Mouse (Mus musculus) spleen, postnatal 36 days (tissue): ENCODE measurements around the gene Gpatch1.

Experiments used
- DNase-seq, 2 experiments: peaks; one replicate each; pipeline ENCODE4 v3.0.0; 2022; ENCODE audit warnings: low spot score in 2 of 2, mixed read lengths in 1 of 2

The Gpatch1 gene

DNA sequence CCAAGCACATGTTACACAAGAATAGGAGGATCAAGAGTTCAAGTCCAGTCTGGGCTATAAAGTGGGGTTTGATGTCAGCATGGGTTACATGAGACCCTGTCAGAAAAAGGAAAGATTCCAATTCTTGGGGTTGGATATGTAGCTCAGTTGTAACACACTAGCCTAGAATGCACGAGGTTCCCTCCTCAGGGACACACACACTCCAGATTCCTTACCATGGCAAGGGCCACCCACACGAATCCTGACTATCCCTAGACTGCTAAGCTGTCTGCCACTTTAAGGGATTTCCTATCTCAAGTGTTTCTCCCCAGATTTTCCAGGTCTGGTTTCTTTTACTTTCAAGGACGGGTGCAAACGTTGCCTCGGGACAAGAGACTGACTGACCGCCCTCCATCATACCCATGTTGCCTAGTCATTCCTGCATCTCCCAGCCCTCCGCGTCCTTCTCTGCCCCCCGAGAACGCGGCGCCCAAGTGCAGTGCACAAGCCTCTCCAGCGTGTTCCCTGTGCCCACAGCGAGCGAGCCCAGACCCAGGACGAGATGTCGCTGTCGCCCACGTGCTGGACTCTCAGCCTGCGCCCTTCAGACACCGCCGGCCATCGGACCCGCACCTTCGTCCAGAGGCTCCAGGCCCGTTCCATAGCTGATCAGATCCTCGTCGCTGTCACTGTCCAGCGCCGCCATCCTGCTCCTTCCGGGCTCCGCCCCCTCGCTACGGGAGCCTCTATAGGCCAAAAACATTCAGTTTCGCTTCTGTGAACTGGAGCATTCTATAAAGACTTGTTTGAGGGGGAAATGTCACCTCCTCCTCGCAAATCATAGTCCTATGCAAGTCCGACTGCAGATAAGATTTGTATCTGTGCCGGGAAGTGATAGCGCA, at the start of gene Gpatch1:
Gpatch1 (minus strand) TSS at position 712 of the 881 bp plus-strand sequence.
- peak; percentile 80 to 85 for DNase-seq

DNA sequence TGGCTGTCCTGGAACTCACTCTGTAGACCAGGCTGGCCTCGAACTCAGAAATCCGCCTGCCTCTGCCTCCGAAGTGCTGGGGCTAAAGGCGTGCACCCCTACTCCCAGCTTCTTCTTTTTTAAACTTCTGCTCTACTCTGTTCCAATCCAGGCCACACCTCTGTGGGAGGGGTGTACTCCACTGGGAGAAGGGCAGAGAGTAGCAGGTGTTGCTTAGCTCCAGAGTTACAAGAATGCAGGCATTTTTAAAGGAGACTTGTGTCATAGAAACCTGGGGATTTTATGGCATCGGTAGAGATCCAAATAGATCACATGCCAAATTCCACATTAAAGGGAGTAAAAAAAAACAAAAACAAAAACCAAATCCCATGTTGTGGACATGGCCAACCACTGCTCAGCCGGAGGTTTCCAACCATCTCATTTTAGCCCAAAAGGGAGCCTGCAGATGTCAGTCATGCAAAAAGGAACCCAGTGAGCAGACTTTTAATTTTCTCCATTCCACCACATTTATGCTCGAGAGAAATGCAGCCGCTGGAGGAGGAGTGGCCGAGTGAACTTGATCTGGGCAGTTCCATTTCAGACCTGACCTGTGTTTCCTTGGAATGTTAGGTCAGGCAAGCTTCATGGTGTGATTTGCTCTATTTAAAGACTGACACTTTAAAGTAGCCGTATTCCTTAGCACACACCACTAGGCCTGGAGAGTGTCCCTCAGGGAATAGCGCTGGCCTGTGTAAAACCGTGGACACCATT, 47.1 kb upstream of the Gpatch1 start:
- DNase-seq, result no peak

DNA sequence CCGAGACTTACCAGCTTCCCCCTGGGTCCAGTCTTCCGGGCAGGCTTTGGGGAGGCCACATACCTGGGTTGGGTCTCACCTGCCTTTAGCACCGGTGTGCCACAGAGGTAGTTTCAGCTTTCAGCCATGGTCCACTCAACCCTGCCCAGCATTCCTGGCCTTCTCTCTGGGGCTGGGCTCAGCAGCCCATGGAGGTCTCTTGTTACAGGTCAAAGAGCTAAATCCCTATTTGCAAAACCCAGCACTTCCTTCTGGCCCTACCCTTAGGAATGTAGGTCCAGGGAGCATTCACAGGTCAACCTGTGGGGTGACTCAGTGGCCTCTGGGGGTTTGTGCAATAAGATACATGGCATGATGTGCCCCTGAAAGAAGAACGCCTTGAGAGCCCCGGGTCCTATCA, 44.6 kb upstream of the Gpatch1 start:
- no peak for DNase-seq

DNA sequence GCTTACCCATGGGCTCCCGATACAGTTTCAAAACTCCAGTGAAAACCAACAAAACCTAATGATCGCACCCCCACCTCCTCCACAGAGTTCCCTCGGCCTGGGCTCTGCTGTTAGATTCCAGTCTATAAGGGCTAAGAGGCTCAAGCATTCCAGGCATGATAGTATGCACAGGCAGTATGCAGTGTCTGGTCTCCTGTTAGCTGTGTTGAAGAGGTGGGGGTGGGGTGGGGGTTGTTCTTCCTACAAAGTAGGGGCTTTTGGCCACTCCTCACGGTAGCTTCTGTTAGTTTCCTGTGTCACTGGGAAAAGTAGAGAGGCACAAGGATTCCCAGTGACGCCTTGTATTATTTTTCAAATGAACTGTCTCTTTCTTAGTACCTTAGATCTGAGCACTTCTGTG, 44.0 kb upstream of the Gpatch1 start:
- DNase-seq, result no peak

DNA sequence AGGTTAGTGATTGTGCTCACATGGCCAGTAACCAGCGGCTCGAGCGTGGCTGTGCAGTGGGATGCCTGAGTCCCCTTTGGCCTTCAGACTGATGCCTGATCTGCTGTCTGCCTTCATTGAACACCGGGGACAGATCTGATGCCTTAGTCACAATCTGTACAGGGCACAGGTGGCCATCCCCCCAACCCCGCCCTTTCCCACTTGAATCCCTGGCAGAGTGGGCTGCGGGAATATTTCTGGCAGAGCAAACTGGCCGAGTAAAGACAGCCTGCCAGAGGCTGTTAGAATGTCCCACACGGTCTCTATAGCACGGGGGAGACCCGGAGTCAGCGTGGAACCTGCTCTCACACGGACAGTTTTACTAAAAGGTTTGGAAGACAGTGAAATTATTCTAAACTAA, 39.4 kb upstream of the Gpatch1 start:
- DNase-seq, result no peak

DNA sequence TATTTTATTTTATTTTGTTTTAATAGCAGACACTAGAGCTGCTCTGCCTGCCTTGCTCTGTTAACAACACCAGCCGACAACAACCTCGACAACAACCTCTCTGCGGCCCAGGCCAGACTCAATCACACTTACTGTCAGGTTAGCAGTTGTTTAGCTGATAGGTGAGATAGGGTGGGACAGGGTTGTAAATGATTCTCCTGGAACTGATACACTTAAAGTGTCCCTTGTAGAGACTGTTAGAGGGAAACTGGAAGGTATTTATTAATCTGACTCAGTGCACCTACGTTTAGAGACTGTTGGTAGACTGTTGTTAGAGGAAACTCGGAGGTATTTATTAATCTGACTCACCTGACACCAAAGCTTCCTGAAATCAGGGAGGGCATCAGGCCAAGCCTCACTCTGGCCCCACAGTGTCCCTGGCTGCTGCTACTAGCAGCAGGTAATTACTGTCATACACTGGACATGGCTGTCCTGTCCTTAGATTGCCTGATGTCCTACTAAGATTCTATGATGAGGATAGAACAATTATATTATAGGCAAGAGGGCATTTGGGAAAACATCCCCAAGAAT, 37.1 kb upstream of the Gpatch1 start:
- DNase-seq, result no peak

DNA sequence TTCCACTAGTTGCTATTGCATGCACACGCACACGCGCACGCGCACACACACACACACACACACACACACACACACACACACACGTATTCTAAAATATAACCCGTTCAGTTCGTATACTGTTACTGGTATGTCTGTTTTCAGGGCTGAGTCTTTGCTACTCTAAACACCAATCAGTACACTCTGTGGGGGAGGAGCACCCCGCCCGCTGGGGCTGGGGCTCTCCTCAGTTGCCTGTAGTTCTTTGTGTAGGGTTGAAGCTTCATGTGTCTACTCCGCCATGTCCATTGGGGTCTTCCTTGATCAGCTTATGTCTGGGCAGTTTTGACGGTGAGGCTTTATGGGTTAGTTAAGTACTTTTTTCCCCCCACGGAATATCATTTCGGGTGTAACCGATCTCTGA, 35.1 kb upstream of the Gpatch1 start:
- DNase-seq, result no peak

DNA sequence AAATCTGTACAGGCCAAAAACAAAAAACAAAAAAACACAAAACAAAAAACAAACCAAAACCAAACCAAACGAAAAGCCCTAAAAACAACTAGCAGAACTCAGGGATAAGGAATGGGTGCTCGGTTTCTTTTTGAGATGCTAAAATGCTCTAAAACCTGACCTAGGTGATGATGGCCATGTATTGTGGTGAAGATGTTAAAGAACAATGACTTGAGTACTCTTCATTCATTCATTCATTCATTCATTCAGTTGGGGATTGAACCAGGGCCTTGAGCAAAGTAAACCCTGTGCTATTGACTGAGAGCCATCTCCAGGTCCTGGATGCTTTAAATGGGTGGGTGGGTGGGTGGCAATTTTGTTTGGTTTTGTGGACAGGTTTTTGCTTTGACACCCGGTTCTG, 32.9 kb upstream of the Gpatch1 start:
- DNase-seq, result no peak

DNA sequence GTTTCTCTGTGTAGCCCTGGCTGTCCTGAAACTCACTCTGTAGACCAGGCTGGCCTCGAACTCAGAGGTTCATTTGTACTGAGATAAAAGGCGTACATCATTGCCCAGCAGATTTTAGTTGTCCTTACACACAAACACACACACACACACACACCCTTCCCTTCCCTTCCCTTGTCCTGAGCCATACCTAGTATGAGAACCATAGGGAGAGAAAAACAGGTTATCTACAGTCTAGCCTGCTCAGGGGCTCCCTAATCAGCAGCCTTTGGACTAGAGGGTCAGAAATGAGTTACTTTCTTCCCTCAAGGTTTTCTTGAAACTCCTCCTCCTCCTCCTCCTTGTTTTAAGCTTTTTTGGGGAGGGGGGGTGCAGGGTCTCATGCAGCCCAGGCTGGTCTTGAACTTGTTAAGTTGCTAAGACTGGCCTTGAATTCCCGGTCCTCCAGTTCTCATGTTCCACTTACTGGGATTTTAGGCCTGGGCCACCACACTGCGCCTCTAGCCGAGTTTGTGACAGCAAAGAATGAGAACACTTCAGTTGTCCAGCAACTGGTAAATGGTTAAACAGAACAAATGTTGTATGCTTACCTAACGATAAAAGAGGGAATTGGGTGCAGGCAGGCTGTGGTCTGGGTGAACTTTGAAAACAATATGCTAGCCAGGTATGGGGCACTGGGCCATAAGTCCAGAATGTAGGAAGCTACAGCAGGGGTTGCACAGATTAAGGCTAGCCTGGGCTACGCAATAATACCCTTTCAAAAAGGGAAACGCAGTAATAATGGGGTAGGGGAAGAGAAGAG, 31.8 kb upstream of the Gpatch1 start:
- no peak for DNase-seq

DNA sequence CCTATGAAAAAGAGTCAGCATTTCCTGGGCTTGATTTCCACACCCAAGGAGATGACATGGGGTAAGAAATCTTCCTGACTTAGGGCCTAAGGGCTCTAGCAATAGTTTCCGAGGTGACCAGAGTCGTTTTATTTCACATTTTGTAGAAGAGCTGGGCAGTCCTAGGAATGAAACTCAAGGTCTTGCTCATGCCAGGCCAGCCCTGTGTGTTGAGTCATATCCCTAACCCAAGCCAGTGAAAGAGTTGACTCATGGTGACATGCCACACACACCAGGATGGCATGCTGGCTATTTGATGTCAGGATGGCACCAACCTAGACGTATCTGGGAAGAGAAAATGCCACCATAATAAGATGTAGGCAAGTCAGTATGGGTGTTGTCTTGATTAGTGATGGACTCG, 30.8 kb upstream of the Gpatch1 start:
- DNase-seq, result no peak

DNA sequence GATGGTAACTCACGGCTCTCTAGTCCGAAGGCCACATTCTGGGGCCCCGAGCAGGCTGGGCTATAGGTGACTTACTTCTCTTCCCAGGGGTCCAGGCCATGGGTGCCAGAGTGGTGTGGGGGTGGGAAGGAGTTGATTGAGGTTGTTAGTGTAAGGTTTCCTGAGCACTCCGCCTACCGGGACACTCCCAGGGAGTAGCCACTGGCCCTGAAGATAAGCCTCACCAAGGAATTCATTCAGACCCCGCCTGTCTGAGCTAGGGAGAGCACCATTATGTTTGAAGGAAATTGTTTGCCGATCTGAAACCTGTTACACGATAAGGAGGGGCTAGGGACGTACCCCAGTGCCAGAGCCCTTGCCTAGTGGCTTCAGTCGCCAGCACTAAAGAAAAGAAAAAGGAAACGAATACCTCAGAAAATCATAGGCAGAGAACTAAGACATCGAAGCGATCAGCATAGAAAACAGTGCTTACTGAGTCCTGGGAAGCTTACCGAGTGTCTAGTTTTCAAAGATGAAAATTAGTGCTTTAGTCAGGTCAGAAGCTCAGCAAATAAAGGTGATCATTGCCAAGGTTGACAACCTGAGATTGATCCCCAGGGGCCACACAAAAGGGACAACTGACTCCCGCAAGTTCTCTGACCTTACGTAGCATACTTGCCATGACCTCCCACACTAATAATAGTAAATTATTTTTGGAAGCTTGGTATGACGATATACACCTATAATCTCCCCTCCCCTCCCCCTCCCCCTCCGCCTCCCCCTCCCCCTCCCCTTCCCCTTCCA, 29.9 kb upstream of the Gpatch1 start:
- DNase-seq, result no peak

DNA sequence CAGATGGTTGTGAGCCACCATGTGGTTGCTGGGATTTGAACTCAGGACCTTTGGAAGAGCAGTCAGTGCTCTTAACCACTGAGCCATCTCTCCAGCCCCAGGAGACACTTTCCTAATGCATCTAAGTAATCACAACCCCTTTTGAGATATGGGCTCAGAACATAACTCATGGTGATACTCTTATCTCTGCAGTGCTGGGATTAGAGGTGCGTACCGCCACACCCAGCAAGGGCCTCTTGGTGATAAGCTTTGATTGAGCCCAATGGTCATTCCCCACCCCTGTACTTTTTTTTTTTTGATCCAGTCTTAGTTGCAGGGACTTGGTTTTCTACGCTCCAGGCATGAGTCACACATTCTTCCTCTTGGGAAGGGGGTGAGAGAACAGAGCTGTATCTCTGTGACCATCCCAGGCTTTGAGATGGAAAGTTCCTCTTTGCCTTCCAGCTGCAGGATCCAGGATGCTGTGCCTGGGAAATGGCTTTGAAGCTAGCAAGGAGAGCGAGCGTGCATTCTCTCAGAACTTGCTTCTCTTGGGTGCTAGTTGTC, 26.6 kb upstream of the Gpatch1 start:
- DNase-seq, result no peak

DNA sequence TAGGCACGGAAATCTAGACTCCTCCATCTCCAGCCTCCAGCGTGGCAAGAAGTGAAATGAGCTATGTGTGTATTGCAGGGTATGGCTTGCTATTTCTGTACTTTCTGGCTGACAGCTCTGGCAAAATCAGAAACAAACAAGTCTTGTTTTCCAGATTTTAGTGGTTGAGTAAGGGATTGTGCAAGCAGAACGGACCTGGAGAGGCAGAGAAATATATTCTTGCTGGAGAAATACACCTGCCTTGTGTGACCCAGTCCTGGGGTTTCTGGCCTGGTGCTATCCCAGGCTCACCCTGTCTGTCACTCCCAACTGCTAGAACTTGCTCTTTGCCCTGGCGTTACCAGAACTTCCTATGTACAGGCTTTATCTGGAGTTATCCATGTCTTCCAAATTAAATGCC, 24.3 kb upstream of the Gpatch1 start:
- no peak for DNase-seq

DNA sequence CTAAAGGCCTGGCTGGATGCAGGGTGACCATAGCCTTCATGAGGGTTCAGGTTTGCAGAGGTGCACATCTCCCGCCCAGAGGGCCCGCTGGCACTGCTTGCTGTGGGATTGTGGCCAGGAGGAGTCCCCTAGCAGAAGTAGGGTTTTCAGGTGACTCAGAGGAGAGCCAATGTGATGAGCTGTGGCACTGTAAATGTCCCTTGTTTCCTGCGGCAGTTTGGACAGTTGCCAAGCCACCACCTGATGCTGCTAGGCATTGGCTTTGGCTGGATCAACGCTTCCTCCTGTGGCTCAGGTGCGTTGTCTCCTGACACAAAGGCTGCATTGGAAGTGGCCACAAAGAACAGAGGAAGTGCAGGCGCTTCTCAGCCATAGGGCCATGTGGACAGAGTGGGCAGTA, 23.0 kb upstream of the Gpatch1 start:
- DNase-seq, result no peak

DNA sequence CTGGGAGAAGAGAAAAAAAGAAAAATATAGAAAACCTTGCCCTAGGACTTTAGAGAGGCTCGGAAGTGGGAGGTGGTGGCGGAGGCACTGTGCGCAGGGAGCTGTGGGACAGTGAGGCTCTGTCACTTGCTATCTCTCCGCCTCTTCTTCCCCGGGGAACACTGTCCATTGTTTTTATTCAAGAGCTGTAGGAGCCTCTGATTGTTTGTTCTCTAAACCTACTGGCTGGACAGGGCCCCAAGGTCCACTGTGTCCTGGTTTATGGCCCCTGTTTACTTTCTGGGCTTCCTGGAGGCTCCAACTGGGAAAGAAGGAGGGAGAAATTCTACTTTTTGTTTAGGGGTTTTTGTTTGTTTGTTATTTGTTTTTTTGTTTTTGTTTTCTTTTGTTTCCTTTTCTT, 22.0 kb upstream of the Gpatch1 start:
- DNase-seq, result no peak

DNA sequence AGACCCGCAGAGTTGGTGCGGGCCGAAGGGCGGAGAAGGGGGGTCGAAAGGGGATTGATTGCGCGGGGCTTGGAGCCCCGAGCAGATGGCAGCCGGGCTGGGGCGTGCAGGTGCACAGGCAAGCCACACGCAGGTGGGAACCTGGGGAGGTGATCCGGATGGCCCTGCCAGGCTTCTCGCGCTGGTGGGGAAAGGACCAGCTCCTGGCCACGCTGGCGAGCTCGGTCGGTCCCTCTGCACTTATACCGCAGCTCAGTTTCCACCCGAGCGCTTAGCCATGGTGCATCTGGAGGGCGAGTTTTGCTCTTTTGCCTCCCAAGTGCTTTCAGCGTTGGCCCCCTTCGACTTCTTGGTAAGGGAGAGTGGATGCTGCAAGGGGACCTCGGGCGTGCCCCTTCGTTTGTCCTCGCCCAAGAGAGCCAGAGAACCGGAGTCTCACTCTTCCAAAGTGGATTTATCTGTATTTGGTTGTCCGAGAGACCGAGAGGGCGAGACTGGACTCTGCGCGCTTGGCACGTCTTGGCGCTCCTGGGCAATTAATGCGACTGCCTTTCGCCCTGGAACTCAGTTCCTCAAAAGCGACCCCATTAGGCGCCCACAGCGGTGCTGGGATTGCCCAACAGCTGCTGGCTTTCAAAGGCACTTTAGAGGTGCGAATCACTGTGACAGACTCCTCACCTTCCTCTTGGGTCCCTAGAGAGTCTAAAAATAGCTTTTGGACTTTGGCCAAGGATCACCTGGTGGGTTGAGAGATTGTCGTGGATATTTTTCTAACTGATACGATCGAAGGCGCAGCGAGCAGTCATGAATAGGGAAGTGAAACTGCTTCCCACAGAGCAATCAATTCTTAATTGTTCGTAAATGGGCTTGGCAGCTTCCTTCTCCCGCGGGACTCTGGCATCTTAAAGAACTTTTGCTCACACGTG, 16.6 kb upstream of the Gpatch1 start:
- peak; percentile 17 to 18 for DNase-seq

DNA sequence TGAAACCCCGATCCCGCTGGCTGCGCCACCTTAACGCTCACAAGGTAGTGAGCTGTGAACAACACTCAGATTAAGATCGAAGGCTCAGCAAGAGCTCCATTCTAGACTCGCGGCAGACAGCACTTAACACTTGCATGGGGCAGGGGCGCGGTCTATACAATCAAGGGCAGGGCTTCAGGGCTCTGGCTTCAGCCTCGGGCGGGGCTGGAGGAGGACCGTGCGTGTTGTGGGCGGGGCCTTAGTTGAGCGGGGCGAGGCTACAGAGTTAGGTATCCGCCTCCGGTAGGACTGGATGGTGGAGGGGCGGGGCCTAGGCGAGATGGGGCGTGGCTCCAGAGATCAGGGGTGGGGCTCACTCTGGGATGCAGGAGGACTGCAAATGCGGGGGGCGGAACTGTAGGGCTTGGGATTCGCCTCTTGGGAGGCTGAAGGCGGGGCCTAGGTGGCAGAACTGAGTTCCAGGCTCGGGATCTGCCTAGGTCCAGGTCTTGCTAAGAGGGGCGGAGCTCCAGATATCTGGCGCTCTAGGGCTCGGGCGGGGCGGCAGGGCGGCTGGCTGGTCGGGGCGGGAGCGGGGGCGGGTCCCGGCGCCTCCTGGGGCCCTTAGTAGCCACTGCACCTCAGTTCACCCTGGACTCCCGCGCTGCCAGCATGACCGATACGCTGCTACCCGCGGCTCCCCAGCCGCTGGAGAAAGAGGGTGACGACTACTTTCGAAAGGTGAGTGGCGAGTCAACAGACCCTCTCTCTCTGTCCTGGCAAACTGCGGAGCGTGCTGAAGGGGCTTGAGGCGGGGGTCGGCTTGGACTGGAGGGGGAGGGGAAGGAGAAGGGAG, 15.7 kb upstream of the Gpatch1 start, which contains the start of gene Rhpn2:
Rhpn2 (plus strand) TSS at position 479 of the 835 bp plus-strand sequence.
- DNase-seq, result peak; percentile 95 to 96

DNA sequence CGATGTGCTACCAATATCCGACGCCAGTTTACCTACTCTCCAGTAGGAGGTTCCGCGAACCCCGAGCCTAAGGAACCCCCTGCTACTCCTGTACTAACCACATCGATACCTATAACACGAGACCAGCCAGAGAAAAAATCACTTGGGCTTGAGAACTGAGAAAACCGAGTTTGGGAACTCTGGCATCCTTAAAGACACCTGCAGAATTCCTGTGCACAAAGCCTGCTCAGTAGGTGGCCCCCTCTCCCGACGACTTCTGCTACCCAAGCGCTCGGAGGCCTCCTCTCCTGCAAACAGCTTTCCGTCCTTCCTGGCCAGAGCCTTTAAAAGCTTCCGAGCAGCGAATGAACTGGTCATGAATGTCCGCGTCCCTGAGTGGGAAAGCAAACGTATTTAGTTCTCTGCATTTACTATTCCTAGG, 15.0 kb upstream of the Gpatch1 start:
- DNase-seq, result no peak

DNA sequence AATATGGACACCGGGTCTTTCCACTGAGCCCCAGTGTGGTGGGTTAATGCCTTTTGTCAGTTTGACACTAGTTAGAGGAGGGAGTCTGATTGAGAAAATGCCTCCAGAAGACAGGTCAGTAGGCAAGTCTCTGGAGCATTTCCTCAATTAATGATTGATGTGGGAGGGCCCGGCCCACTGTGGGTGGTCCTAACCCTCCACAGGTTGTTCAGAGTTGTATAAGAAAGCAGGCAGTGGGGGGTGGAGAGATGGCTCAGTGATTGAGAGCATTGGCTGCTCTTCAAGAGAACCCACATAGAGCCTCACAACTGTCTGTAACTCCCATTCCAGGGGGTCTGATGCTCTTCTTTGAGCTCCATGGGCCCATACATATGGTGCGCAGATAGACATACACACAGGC, 13.3 kb upstream of the Gpatch1 start:
- no peak for DNase-seq
